Mouse (Mus musculus): ENCODE results near the gene Gm12248. TPM values are rescaled to one million over a fixed set of nuclear protein-coding genes. Genes with fewer than 3 reads are reported as not detected.
"Not testable (repeated sequence)": the region's sequence is repeated elsewhere in the genome, so short reads cannot be mapped to it uniquely, and the experiment has no call there.

Gene Gm12248
- total and polyA plus RNA-seq, 3 experiments = not detected

DNA sequence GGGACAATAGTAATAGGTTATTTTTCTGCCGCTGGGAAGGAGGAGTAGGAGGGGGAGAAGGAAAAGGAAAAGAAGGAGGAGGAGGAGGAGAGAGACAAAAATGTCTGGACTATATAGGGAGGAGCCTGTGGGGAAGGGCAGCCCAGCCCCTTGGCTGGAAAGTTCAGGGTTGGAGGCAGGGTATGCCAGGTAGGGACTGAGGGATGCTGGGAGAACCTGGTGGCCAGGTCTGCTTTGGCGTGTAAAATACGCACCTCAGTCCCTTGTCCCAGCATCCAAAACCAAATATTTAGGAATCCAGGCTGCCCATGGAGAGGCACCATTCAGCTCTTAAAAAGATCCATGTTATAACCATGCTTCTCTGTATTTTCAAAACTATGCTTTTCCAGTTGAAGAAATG is 9.2 kb upstream of the Gm12248 start:
- in situ Hi-C loops (cut with MboI; ENCODE audit: low pct_ligation_motif_present, low pct_unique_long_range_greater_than_20kb, low sequenced_read_pairs) (loop anchor here (5.0 kb wide), 1 partner anchor 35 kb away; no protein-coding TSS in a partner anchor), dilution Hi-C loops (cut with MboI; ENCODE audit: extremely low pct_ligation_motif_present, extremely low pct_unique_long_range_greater_than_20kb, low sequenced_read_pairs) (no loop called here)
- Histone ChIP-seq H3K27ac (ENCODE audit: insufficient read depth, low read depth) (peak overlapping the region; percentile 53), H3K27me3 (replicated peaks) (no peaks in the 10 kb centered on the region), H3K79me2 (replicated peaks; ENCODE audit: control insufficient read depth, extremely low read depth, insufficient read depth, poor library complexity, severe bottlenecking) (peaks cover 27% of the 10 kb centered on the region), H3K4me1 (ENCODE audit: control insufficient read depth in 1 of 2, insufficient read depth in 2 of 2) (peaks cover 10 to 40% of the 10 kb centered on the region in 2 experiments), H3K9me3 (replicated peaks; ENCODE audit: low read length) (no peaks in the 10 kb centered on the region), H3K4me2 (ENCODE audit: insufficient read depth, low read depth, poor library complexity, severe bottlenecking) (peak overlapping the region; percentile 7; the same call in 1 of the 2 replicates), H3K9ac (ENCODE audit: insufficient read depth, low read depth) (no peak overlapping the region), H3K4me3 (replicated peaks in 1 of 3; ENCODE audit: low read depth in 2 of 3, low read length in 2 of 3, poor library complexity in 1 of 3) (peak overlapping the region in 1 of 3 experiments; percentile 76), H3K36me3 (replicated peaks in 1 of 2; ENCODE audit: control insufficient read depth in 1 of 2, insufficient read depth in 1 of 2, low read length in 1 of 2) (peaks cover 0 to 4% of the 10 kb centered on the region in 2 experiments)
- no peak for TF ChIP-seq ZC3H11A (IDR thresholded peaks at IDR 0.05; ENCODE audit: low read depth, low read length)
- no peak for DNase-seq (ENCODE audit: extremely low read depth)

DNA sequence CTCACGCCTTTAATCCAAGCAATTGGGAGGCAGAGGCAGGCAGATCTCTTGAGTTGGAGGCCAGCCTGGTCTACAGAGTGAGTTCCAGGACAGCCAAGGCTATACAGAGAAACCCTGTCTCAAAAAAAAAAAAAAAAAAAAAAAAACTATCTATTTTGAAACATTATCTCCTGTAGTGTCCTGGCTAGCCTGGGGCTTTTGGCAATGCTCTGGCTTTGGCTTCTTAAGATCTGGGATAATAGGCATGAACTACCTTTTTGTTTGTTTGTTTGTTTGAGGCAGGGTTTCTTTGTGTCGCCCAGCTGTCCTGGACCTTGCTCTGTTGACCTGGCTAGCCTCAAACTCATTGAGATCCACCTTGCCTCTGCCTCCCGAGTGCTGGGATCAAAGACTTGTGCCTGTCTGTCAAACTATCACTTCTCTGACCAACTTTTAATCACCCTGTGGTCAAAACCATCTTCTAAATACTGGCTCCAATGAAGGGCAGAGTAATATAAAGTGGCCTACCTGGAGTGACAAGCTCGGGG is 8.3 kb upstream of the Gm12248 start:
- in situ Hi-C loops (cut with MboI; ENCODE audit: low pct_ligation_motif_present, low pct_unique_long_range_greater_than_20kb, low sequenced_read_pairs) = loop anchor here (5.0 kb wide), 1 partner anchor 34 kb away; no protein-coding TSS in a partner anchor
- H3K27ac ChIP-seq (ENCODE audit: insufficient read depth, low read depth) = no peak overlapping the region

DNA sequence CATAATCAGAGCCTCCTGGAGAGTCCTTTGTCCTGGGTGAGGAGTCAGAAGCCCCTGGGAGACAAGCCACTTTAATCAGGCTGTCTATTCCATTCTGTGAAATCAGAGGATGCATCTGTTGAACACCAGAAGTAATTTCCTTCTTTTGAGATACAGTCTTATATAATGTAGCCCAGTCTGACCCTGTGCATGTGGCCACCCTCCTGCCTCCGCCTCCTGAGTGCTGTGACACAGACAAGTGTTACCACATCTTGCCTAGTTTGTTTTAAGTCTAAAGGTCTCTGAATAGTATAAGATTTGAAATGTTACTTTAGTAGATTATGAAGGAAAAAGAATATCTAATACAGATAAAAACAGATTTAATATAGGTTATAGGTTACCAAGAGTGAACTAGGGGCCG is 7.1 kb upstream of the Gm12248 start:
- in situ Hi-C loops (cut with MboI; ENCODE audit: low pct_ligation_motif_present, low pct_unique_long_range_greater_than_20kb, low sequenced_read_pairs) (loop anchor here (5.0 kb wide), 1 partner anchor 33 kb away; no protein-coding TSS in a partner anchor), dilution Hi-C loops (cut with MboI; ENCODE audit: extremely low pct_ligation_motif_present, extremely low pct_unique_long_range_greater_than_20kb, low sequenced_read_pairs) (no loop called here)
- no peaks in the 10 kb centered on the region for H3K9me3 ChIP-seq (replicated peaks; ENCODE audit: low read length)
- no peak for DNase-seq (ENCODE audit: extremely low read depth)
- H3K9ac ChIP-seq (ENCODE audit: insufficient read depth, low read depth) = no peak overlapping the region
- peaks cover 9% of the 10 kb centered on the region for H3K79me2 ChIP-seq (replicated peaks; ENCODE audit: control insufficient read depth, extremely low read depth, insufficient read depth, poor library complexity, severe bottlenecking)
- H3K4me3 ChIP-seq (replicated peaks in 1 of 3; ENCODE audit: low read depth in 2 of 3, low read length in 2 of 3, poor library complexity in 1 of 3) = no peak overlapping the region
- no peak overlapping the region for H3K4me2 ChIP-seq (ENCODE audit: insufficient read depth, low read depth, poor library complexity, severe bottlenecking)
- peaks cover 11 to 35% of the 10 kb centered on the region in 2 experiments for H3K4me1 ChIP-seq (ENCODE audit: control insufficient read depth in 1 of 2, insufficient read depth in 2 of 2)
- H3K27me3 ChIP-seq (replicated peaks) = no peaks in the 10 kb centered on the region
- TF ChIP-seq ETS1 (conservative IDR thresholded peaks at IDR 0.05; ENCODE audit: low read depth, low read length) (no peak), NRF1 (IDR thresholded peaks at IDR 0.05; ENCODE audit: low read depth, low read length) (no peak), ZMIZ1 (IDR thresholded peaks at IDR 0.05; ENCODE audit: low read depth, low read length) (no peak)
- no peak overlapping the region for H3K27ac ChIP-seq (ENCODE audit: insufficient read depth, low read depth)
- H3K36me3 ChIP-seq (replicated peaks in 1 of 2; ENCODE audit: control insufficient read depth in 1 of 2, insufficient read depth in 1 of 2, low read length in 1 of 2) = no peaks in the 10 kb centered on the region

More for the DNA sequence above, 8.3 kb upstream of the Gm12248 start:
- peaks cover 22% of the 10 kb centered on the region for H3K79me2 ChIP-seq (replicated peaks; ENCODE audit: control insufficient read depth, extremely low read depth, insufficient read depth, poor library complexity, severe bottlenecking)
- peaks cover 0 to 4% of the 10 kb centered on the region in 2 experiments for H3K36me3 ChIP-seq (replicated peaks in 1 of 2; ENCODE audit: control insufficient read depth in 1 of 2, insufficient read depth in 1 of 2, low read length in 1 of 2)
- H3K27me3 ChIP-seq (replicated peaks) = no peaks in the 10 kb centered on the region
- H3K4me1 ChIP-seq (ENCODE audit: control insufficient read depth in 1 of 2, insufficient read depth in 2 of 2) = peaks cover 10 to 38% of the 10 kb centered on the region in 2 experiments
- dilution Hi-C loops (cut with MboI; ENCODE audit: extremely low pct_ligation_motif_present, extremely low pct_unique_long_range_greater_than_20kb, low sequenced_read_pairs) = no loop called here
- H3K4me3 ChIP-seq (replicated peaks in 1 of 3; ENCODE audit: low read depth in 2 of 3, low read length in 2 of 3, poor library complexity in 1 of 3) = no peak overlapping the region
- TF ChIP-seq JUN (IDR thresholded peaks at IDR 0.05; ENCODE audit: insufficient read depth, low read depth, low read length) = no peak
- no peak overlapping the region for H3K9ac ChIP-seq (ENCODE audit: insufficient read depth, low read depth)
- no peak overlapping the region for H3K4me2 ChIP-seq (ENCODE audit: insufficient read depth, low read depth, poor library complexity, severe bottlenecking)
- no peaks in the 10 kb centered on the region for H3K9me3 ChIP-seq (replicated peaks; ENCODE audit: low read length)
- no peak for DNase-seq (ENCODE audit: extremely low read depth)

DNA sequence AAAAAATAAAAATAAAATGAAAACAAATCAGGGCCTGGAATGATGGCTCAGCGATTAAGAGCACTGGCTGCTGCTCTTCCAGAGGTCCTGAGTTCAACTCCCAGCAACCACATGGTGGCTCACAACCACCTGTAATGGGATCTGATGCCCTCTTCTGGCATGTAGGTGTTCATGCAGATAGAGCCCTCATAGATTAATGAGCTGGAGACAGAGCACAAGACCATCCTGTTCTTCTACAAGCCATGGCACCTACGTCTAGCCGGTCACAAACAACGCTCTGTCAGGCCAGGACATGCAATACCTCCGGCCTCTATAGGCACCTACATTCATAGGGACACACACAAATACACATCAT is 5.4 kb upstream of the Gm12248 start:
- H3K36me3 ChIP-seq (replicated peaks in 1 of 2; ENCODE audit: control insufficient read depth in 1 of 2, insufficient read depth in 1 of 2, low read length in 1 of 2); DNase-seq (ENCODE audit: extremely low read depth); H3K27ac ChIP-seq (ENCODE audit: insufficient read depth, low read depth); H3K27me3 ChIP-seq (replicated peaks); dilution Hi-C loops (cut with MboI; ENCODE audit: extremely low pct_ligation_motif_present, extremely low pct_unique_long_range_greater_than_20kb, low sequenced_read_pairs); H3K9ac ChIP-seq (ENCODE audit: insufficient read depth, low read depth); in situ Hi-C loops (cut with MboI; ENCODE audit: low pct_ligation_motif_present, low pct_unique_long_range_greater_than_20kb, low sequenced_read_pairs); H3K9me3 ChIP-seq (replicated peaks; ENCODE audit: low read length); H3K4me3 ChIP-seq (replicated peaks in 1 of 3; ENCODE audit: low read depth in 2 of 3, low read length in 2 of 3, poor library complexity in 1 of 3); H3K79me2 ChIP-seq (replicated peaks; ENCODE audit: control insufficient read depth, extremely low read depth, insufficient read depth, poor library complexity, severe bottlenecking); H3K4me2 ChIP-seq (ENCODE audit: insufficient read depth, low read depth, poor library complexity, severe bottlenecking): not testable (repeated sequence)
- H3K4me1 ChIP-seq (ENCODE audit: control insufficient read depth in 1 of 2, insufficient read depth in 2 of 2) = peaks cover 9 to 36% of the 10 kb centered on the region in 2 experiments
- TF ChIP-seq TCF12 (IDR thresholded peaks at IDR 0.05; ENCODE audit: low read depth, low read length) (0 out of 2 replicates have a peak, but pooled peaks have one; percentile 4), RAD21 (IDR thresholded peaks at IDR 0.05; ENCODE audit: low read depth, low read length) (peak; percentile 1), CTCF (conservative IDR thresholded peaks at IDR 0.05 in 1 of 2, IDR thresholded peaks at IDR 0.05 in 1 of 2; ENCODE audit: low read depth in 2 of 2, low read length in 2 of 2) (peak in 1 of 2 experiments; percentile 79; a peak in 2 of 4 replicates), MYC (IDR thresholded peaks at IDR 0.05; ENCODE audit: low read depth, low read length) (peak; percentile 75; the same call in 1 of the 2 replicates), SMC3 (IDR thresholded peaks at IDR 0.05; ENCODE audit: low read depth, low read length) (peak; percentile 43)

All from CH12.LX (cell line).